7 mouse cellular contexts compared by ENCODE assay signal in the genomic region with DNA sequence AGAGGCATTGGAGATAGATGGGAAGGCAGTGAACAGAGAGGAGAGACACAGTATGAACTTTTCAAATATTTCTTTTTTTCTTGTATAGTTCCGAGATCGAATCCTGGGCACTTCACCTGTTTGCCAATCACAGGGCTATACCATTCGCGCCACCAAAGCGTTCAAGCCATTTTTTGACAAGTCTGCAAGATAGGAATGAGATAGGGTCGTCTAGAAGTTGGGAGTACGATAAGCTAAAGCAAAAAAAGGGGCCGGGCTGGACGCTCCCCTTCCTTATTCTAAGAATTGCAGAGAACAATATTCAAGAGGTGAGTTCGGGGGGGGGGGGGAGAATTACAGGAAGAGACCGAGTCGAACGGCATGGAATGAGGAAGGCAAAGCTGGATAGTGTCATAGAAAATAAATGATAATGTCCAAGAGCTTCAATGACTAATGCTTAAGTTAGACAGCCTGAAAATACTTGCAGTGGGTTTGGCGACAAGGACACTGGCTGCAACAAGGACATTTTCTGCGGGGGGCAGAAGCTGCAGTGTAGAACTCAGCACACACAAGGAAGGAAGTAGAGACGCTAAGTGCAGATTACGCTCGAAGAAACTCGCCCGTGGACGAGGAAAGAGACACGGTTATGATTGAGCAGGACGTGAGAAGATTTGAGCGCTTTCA. TPM values are rescaled to one million over a fixed set of nuclear protein-coding genes. Genes with fewer than 3 reads are reported as not detected.
DNase-seq lines count a peak whose midpoint lies in the region; ATAC-seq and TF ChIP-seq lines count a peak whose summit lies in the region.

No protein-coding gene starts in this region.

- peak overlapping the region; percentile 77 for H3K4me2 ChIP-seq in embryonic facial prominence, embryonic 13.5 days
- peak overlapping the region; percentile 75 for H3K4me2 ChIP-seq in intestine, embryonic 16.5 days (ENCODE audit: low read depth, low read length)
- H3K4me2 ChIP-seq in neural tube, embryonic 14.5 days (ENCODE audit: low read depth, low read length) = peak overlapping the region; percentile 52

- no peaks in the 10 kb centered on the region for H3K27me3 ChIP-seq in embryonic facial prominence, embryonic 13.5 days
- no peaks in the 10 kb centered on the region for H3K27me3 ChIP-seq in intestine, embryonic 16.5 days (replicated peaks; ENCODE audit: control insufficient read depth, insufficient read depth, low read length)
- H3K27me3 ChIP-seq in neural tube, embryonic 14.5 days (ENCODE audit: control insufficient read depth, insufficient read depth, low read length) = no peaks in the 10 kb centered on the region

- H3K36me3 ChIP-seq in embryonic facial prominence, embryonic 13.5 days = no peaks in the 10 kb centered on the region
- no peaks in the 10 kb centered on the region for H3K36me3 ChIP-seq in intestine, embryonic 16.5 days (ENCODE audit: control insufficient read depth, insufficient read depth, low read length)
- no peaks in the 10 kb centered on the region for H3K36me3 ChIP-seq in neural tube, embryonic 14.5 days (ENCODE audit: control insufficient read depth, insufficient read depth, low read length)

- WGBS in lung, adult 2 months = 18% methylated on average over 24 of the region's 24 CpGs
- WGBS in embryonic facial prominence, embryonic 13.5 days = 22% methylated on average over 24 of the region's 24 CpGs
- WGBS in intestine, embryonic 16.5 days = 22% methylated on average over 24 of the region's 24 CpGs
- WGBS in neural tube, embryonic 14.5 days = 29% methylated on average over 24 of the region's 24 CpGs

- H3K27ac ChIP-seq in embryonic facial prominence, embryonic 13.5 days = no peak overlapping the region
- no peak overlapping the region for H3K27ac ChIP-seq in intestine, embryonic 16.5 days (ENCODE audit: low read length)
- H3K27ac ChIP-seq in neural tube, embryonic 14.5 days (ENCODE audit: low read depth, low read length) = peak overlapping the region; percentile 65; the same call in 1 of the 2 replicates

- peaks cover 5% of the 10 kb centered on the region for H3K4me1 ChIP-seq in lung, adult 2 months (ENCODE audit: control insufficient read depth, insufficient read depth, low read length)
- peaks cover 13% of the 10 kb centered on the region for H3K4me1 ChIP-seq in embryonic facial prominence, embryonic 13.5 days
- H3K4me1 ChIP-seq in intestine, embryonic 16.5 days (ENCODE audit: control insufficient read depth, insufficient read depth, low read length) = peaks cover 11% of the 10 kb centered on the region
- peaks cover 11% of the 10 kb centered on the region; the same call in 1 of the 2 replicates for H3K4me1 ChIP-seq in neural tube, embryonic 14.5 days (ENCODE audit: control insufficient read depth, insufficient read depth, low read length)

- no peak for ATAC-seq in embryonic facial prominence, embryonic 13.5 days (ENCODE audit: insufficient number of reproducible peaks, insufficient read depth, low FRiP score, low TSS enrichment, low read depth)
- no peak for ATAC-seq in intestine, embryonic 16.5 days
- ATAC-seq in neural tube, embryonic 14.5 days (ENCODE audit: low read depth) = peak; percentile 8
- no peak for ATAC-seq in megakaryocyte-erythroid progenitor cell, adult 5-6 weeks (replicated peaks; ENCODE audit: low FRiP score, low TSS enrichment, poor library complexity, severe bottlenecking)

- no peak for DNase-seq in lung, adult 2 months
- DNase-seq in lung, postnatal 14 days = no peak
- no peak for DNase-seq in frontal cortex, postnatal 10 days (ENCODE audit: low spot score in 2 of 2)

- TF ChIP-seq CTCF in lung, adult 2 months (IDR thresholded peaks at IDR 0.05; ENCODE audit: insufficient read depth, low read length) = no peak

- no peaks in the 10 kb centered on the region for H3K9me3 ChIP-seq in embryonic facial prominence, embryonic 13.5 days
- H3K9me3 ChIP-seq in intestine, embryonic 16.5 days (ENCODE audit: control insufficient read depth, low read length) = no peaks in the 10 kb centered on the region
- no peaks in the 10 kb centered on the region for H3K9me3 ChIP-seq in neural tube, embryonic 14.5 days (ENCODE audit: control insufficient read depth, low read length)

- no peak for TF ChIP-seq POLR2A in lung, adult 2 months (IDR thresholded peaks at IDR 0.05; ENCODE audit: borderline replicate concordance, extremely low read depth, low read depth, low read length)

- peak overlapping the region; percentile 87 for H3K9ac ChIP-seq in embryonic facial prominence, embryonic 13.5 days
- H3K9ac ChIP-seq in intestine, embryonic 16.5 days (ENCODE audit: low read depth, low read length) = peak overlapping the region; percentile 71
- peak overlapping the region; percentile 78; the same call in 1 of the 2 replicates for H3K9ac ChIP-seq in neural tube, embryonic 14.5 days (replicated peaks; ENCODE audit: low read depth, low read length)

- H3K4me3 ChIP-seq in lung, adult 2 months (replicated peaks; ENCODE audit: extremely low read depth, low read depth, low read length) = peak overlapping the region; percentile 80
- peak overlapping the region; percentile 80 for H3K4me3 ChIP-seq in embryonic facial prominence, embryonic 13.5 days
- H3K4me3 ChIP-seq in intestine, embryonic 16.5 days (ENCODE audit: low read length) = peak overlapping the region; percentile 94
- H3K4me3 ChIP-seq in neural tube, embryonic 14.5 days (ENCODE audit: low read depth, low read length) = peak overlapping the region; percentile 80

RNA-seq across cellular contexts. Expression of a gene that starts 0.5 kb away (rescaled TPM):
- 3.8 and 4.8 TPM in 2 replicates for polyA plus RNA-seq in lung, adult 2 months (2012; rRNA removed)
- polyA plus RNA-seq in embryonic facial prominence, embryonic 13.5 days (2015; fragmentation: Nextera tagmentation; extraction: Ambion mirVana) = 24.5 and 25.3 TPM in 2 replicates
- 18.6 and 19.9 TPM in 2 replicates for polyA plus RNA-seq in intestine, embryonic 16.5 days (2015; fragmentation: Nextera tagmentation; extraction: Ambion mirVana)
- polyA plus RNA-seq in neural tube, embryonic 14.5 days (2014; fragmentation: Nextera tagmentation; extraction: Ambion mirVana) = 12.7 and 16.7 TPM in 2 replicates
- total RNA-seq in megakaryocyte-erythroid progenitor cell, adult 5-6 weeks (2014; fragmentation: Nextera tagmentation) = 27.0 and 32.3 TPM in 2 replicates
- 25.3 and 31.3 TPM in 2 replicates for total RNA-seq in megakaryocyte-erythroid progenitor cell, adult 5-6 weeks (2017)
